In genomic region chr2:160017020-160017812, GRCm38 (mm10) we compare ENCODE assay signal across 22 mouse cellular contexts.
DNase-seq lines count a peak whose midpoint lies in the region; ATAC-seq lines count a peak whose summit lies in the region.
"Had no signal": no experiment of that assay in that cellular context is flagged by ENCODE, and none has a peak within 500 bp of the region (broad histone marks: within the 10 kb centered on the region; RNA-seq: fewer than 3 reads in every experiment).

No protein-coding gene starts in this region.

- no peak overlapping the region for H3K4me3 ChIP-seq in kidney, embryonic 14.5 days (ENCODE audit: low read length)
- H3K4me3 ChIP-seq in neural tube, embryonic 15.5 days (replicated peaks), result no peak overlapping the region
- H3K4me3 ChIP-seq in forebrain, embryonic 16.5 days (replicated peaks; ENCODE audit: low read length), result no peak overlapping the region
- H3K4me3 ChIP-seq: forebrain, embryonic 12.5 days; midbrain, embryonic 15.5 days had no signal

- no peaks in the 10 kb centered on the region for H3K9me3 ChIP-seq in kidney, embryonic 14.5 days (ENCODE audit: control insufficient read depth, low read length)
- H3K9me3 ChIP-seq in neural tube, embryonic 15.5 days (replicated peaks), result no peaks in the 10 kb centered on the region
- no peaks in the 10 kb centered on the region for H3K9me3 ChIP-seq in forebrain, embryonic 16.5 days (ENCODE audit: control insufficient read depth, low read length)
- H3K9me3 ChIP-seq: forebrain, embryonic 12.5 days; midbrain, embryonic 15.5 days had no signal

- H3K27ac ChIP-seq in kidney, embryonic 14.5 days (ENCODE audit: low read depth, low read length), result no peak overlapping the region
- no peak overlapping the region for H3K27ac ChIP-seq in neural tube, embryonic 15.5 days (replicated peaks)
- H3K27ac ChIP-seq in forebrain, embryonic 16.5 days (ENCODE audit: low read length), result no peak overlapping the region
- H3K27ac ChIP-seq: forebrain, embryonic 12.5 days; midbrain, embryonic 15.5 days had no signal

- H3K36me3 ChIP-seq in kidney, embryonic 14.5 days (ENCODE audit: control insufficient read depth, insufficient read depth, low read length), result no peaks in the 10 kb centered on the region
- H3K36me3 ChIP-seq in neural tube, embryonic 15.5 days, result no peaks in the 10 kb centered on the region
- no peaks in the 10 kb centered on the region for H3K36me3 ChIP-seq in forebrain, embryonic 16.5 days (ENCODE audit: control insufficient read depth, insufficient read depth)
- H3K36me3 ChIP-seq: forebrain, embryonic 12.5 days; midbrain, embryonic 15.5 days had no signal

- H3K9ac ChIP-seq in kidney, embryonic 14.5 days (ENCODE audit: low read depth, low read length), result no peak overlapping the region
- H3K9ac ChIP-seq in neural tube, embryonic 15.5 days (replicated peaks), result no peak overlapping the region
- H3K9ac ChIP-seq in forebrain, embryonic 16.5 days (replicated peaks; ENCODE audit: low read depth, low read length), result no peak overlapping the region
- H3K9ac ChIP-seq: forebrain, embryonic 12.5 days; liver, postnatal 0 days; midbrain, embryonic 15.5 days had no signal

- no peak overlapping the region for H3K4me2 ChIP-seq in kidney, embryonic 14.5 days (replicated peaks; ENCODE audit: low read depth, low read length)
- no peak overlapping the region for H3K4me2 ChIP-seq in neural tube, embryonic 15.5 days
- no peak overlapping the region for H3K4me2 ChIP-seq in forebrain, embryonic 16.5 days (ENCODE audit: low read length)
- H3K4me2 ChIP-seq: forebrain, embryonic 12.5 days; midbrain, embryonic 15.5 days had no signal

- peak; percentile 76 for ATAC-seq in kidney, embryonic 14.5 days (ENCODE audit: low FRiP score, low TSS enrichment)
- no peak for ATAC-seq in neural tube, embryonic 15.5 days (ENCODE audit: low FRiP score)
- no peak for ATAC-seq in forebrain, embryonic 16.5 days
- ATAC-seq: hindbrain, embryonic 16.5 days; liver, postnatal 0 days; midbrain, embryonic 15.5 days; Patski had no signal

- no peaks in the 10 kb centered on the region for H3K27me3 ChIP-seq in kidney, embryonic 14.5 days (ENCODE audit: control insufficient read depth, insufficient read depth, low read length)
- H3K27me3 ChIP-seq in neural tube, embryonic 15.5 days (replicated peaks), result no peaks in the 10 kb centered on the region
- no peaks in the 10 kb centered on the region for H3K27me3 ChIP-seq in forebrain, embryonic 16.5 days (replicated peaks; ENCODE audit: control insufficient read depth, insufficient read depth, low read length)
- H3K27me3 ChIP-seq: forebrain, embryonic 12.5 days; midbrain, embryonic 15.5 days; Patski had no signal

- 26% methylated on average over 5 of the region's 5 CpGs for WGBS in kidney, embryonic 14.5 days
- 28% methylated on average over 5 of the region's 5 CpGs for WGBS in neural tube, embryonic 15.5 days
- 34% methylated on average over 5 of the region's 5 CpGs for WGBS in forebrain, embryonic 16.5 days

- H3K4me1 ChIP-seq in kidney, embryonic 14.5 days (ENCODE audit: control insufficient read depth, insufficient read depth, low read length), result peaks cover 7% of the 10 kb centered on the region
- peaks cover 10% of the 10 kb centered on the region for H3K4me1 ChIP-seq in neural tube, embryonic 15.5 days
- no peaks in the 10 kb centered on the region for H3K4me1 ChIP-seq in forebrain, embryonic 16.5 days (replicated peaks; ENCODE audit: control insufficient read depth, insufficient read depth, low read length)

- peak; percentile 15 to 48 for DNase-seq in adrenal gland, adult (ENCODE audit: inconsistent age in 2 of 2, low spot score in 1 of 2)
- DNase-seq in adrenal gland, postnatal 25 days, result no peak
- DNase-seq in kidney, adult 11 months, result no peak
- peak; percentile 25 for DNase-seq in neural tube, embryonic 10.5 days (ENCODE audit: extremely low spot score, low spot score)
- DNase-seq in spleen, adult 18-20 months, result no peak
- DNase-seq: cerebellum, adult 8-10 months; gastrocnemius, postnatal 10 days; heart, adult 11 months; heart, postnatal 36 days; kidney, adult 2 months; liver; liver, postnatal 0 days; lung, postnatal 10 days; right cerebral cortex, adult 18-20 months; thymus, postnatal 14 days had no signal

Comparison
In these comparisons a context has a peak if more than half of its experiments do, and no peak if none do; other contexts are left out.
1. DNase-seq: peak in adrenal gland, adult (2 of 2) and neural tube, embryonic 10.5 days (single experiment); none in adrenal gland, postnatal 25 days (single experiment), kidney, adult 11 months (single experiment) and spleen, adult 18-20 months (0 of 2).